Mouse (Mus musculus) liver (tissue): ENCODE measurements around the gene Optn.
A peak's percentile ranks its signal among the peaks of the same experiment; 100 is the strongest.

ENCODE experiments used
- DNase-seq: peaks from one replicate; pipeline ENCODE4 v3.0.0-alpha.2; 2020; ENCODE audit warnings: mixed read lengths

The Optn gene

DNA sequence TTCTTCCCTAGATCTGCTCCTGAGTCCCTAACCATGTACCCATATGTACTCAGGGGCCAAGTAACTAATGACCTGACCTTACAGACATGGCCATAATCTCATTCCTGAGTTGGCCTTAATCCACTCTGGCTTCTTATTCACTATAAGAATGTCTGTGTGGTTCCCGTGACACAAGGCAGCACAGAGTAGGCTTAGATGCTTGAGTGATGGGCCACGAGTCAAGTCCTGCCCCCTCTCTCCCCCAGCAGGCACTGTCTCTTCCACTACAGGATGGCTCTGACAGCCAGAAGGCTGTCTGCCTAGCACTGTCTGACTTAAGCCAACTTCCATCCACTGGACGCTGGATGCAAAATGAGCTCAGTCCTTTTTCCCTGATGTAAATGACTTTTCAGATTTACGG is 3.9 kb downstream of the Optn start:
- DNase-seq: no peak

DNA sequence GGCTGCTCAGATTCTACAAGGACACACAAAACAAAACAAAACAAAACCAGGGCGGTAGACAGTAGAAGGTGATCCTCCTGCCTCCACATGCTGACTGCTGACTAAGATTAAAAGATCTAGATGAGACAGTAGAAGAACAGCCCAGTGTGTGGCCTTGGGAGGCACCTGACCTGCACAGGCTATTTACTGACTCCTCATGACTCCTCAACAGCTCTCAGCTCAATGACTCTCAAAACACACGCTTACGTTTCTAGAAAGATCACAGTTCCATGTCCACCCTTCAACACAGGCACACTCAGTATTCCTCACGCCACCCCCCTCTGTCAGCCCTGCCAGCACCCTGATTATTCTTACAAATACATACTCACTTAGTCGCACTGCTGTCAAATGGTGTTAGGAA is 5.4 kb downstream of the Optn start:
- no peak for DNase-seq

DNA sequence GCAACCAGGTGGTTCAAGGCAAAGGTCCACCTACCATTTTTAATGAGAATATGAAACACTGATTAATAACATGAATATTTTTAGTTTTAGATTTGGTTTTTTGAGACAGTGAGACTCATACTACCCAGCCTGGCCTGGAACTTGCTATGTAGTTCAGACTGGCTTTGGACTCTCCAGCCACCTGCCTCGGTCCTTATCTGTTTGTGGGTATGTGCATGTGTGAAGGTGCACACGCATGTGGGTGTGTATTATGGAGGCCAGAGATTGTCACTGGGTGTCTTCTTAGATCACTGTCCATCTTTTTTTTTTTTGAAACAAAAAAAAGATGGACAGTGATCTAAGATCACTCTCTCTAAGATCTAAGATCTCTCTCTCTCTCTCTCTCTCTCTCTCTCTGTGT is 13.3 kb downstream of the Optn start:
- no peak for DNase-seq

DNA sequence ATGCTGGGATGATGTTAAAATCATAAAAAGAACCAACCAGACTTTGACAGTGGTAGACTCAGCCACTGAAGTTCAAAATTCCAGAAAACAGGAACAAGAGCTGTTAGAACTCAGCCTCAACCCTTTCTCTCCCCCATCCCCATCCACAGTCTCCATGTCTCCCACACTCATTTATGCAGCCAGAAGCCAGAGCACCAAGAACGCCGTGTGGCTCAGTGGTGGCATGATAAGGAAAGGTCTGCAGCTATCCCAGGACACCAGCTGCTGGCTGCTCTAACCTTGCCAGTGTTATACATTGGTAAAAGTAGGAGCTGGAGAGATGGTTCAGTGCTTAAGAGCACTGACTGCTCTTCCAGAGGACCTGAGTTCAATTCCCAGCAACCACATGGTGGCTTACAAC is 16.8 kb downstream of the Optn start:
- DNase-seq: no peak

DNA sequence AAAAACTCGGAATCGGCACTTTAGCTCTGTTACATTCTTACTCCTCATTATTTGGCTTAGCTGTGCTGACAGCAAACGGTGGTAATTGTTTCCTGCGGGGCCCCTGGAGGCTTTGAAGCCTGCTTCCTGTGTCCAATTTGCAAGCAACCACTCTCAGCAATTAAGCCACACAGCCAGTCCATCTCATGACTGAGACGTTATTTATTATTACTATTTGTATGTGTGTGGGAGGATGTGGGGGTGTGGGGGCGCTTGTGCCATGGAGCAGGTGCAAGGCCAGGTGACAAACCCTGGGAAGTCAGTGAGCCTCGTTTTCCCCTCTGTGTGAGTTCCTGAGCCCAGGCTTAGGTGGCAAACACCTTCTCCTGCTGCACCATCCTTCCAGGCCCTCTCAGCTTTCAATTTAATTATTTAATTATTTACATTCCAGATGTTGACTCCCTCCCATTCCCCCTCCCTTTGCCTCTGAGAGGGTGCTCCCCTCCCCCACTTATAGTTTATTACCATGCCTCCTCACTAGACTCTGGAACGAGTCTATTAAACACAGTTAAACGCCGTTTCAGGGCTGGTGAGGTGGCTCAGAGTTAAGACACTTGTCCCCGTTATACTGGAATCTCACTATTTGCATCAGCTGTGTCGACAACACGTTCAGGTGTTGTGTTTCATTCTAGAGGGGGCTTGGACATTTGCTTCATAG is 18.4 kb downstream of the Optn start:
- DNase-seq: no peak

DNA sequence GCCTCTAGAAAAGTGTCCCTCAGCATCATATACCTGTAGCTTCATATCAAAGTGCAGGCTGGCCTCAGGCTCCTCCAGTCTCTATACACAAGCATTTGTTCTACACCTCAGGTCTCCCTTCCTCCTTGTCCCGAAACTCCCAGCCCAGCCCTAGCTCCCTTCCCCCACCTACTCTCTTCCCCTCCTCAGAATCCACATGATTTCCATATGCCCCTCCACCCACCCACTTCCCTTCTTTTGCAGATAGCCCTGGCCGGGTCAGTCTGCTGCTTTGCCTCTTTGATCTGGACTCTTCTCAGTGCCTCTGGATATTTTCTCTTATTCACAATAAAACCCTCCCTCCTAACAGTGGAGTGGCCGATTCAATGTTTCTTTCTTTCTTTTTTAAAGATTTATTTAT is 19.5 kb downstream of the Optn start:
- no peak for DNase-seq

DNA sequence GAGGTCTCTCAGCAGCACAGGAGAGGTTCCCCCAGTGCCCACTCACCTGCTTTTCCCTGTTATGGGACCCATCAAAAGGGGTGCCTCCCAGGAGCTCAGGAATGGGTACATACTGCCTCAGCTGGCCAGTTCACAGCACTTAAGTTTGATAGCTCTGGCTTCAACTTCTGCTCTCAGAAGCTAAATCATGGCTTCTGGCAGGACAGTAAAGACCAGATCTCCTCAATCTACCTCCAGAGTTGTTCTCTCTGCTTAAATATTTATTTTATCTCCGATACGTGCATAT is 20.4 kb downstream of the Optn start:
- no peak for DNase-seq

DNA sequence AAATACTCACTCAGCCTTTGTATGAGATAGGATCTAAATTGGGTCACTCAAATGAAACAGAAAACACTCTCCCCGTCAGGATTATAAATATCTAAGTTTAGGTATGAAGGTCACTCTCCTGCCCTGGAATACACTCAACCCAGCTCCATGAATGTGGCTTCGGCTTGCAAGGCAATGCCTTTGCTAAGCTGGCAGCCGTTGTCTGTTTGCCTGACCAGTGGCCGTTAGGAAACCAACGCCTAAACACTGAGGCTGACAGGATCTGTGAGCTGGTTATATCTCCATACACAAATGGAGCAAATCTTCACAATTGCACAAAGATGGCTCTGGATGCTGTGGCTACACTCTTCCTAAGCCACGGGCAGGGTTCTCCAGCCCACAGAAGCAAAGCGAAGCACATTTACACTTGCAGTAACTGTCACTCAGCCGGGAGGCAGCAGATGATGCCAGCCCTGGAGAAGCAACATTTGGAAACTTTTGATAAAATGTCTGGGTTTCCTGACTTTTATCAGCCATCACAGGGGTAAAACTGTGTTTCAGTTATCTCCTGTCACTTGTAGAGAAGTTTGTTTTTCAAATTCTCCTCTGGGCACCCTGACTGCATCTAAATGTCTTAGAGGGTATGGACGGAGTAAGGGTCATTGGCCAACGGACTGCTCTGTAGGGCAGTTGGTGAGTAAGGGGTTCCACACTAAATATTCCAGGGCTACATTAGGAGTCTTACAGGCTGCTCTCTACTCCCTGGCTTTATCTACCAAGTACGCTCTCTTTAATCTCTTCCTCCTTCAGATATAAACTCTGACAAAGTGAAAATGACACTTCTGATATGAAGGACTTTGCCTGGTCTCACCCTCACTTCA is 21.0 kb downstream of the Optn start:
- DNase-seq: peak; percentile 63

DNA sequence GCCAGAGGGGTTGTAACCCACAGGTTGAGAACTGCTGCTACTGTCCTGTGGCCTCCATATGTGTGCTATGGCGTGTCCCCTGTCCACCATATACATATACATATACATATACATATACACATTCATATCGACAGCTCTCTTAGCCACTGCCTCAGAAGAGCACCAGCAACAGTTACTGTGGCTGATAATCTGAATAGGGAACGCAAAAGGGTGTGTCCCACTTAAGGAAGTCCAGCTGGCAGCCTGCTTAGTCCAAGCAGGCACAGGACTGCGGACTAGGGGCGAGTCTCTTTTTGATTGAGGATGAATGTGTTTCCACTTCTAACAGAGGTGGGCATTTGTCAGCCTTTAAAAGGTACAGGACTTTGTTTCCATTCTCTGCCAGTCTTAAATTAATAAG is 22.0 kb downstream of the Optn start:
- peak; percentile 53 for DNase-seq

DNA sequence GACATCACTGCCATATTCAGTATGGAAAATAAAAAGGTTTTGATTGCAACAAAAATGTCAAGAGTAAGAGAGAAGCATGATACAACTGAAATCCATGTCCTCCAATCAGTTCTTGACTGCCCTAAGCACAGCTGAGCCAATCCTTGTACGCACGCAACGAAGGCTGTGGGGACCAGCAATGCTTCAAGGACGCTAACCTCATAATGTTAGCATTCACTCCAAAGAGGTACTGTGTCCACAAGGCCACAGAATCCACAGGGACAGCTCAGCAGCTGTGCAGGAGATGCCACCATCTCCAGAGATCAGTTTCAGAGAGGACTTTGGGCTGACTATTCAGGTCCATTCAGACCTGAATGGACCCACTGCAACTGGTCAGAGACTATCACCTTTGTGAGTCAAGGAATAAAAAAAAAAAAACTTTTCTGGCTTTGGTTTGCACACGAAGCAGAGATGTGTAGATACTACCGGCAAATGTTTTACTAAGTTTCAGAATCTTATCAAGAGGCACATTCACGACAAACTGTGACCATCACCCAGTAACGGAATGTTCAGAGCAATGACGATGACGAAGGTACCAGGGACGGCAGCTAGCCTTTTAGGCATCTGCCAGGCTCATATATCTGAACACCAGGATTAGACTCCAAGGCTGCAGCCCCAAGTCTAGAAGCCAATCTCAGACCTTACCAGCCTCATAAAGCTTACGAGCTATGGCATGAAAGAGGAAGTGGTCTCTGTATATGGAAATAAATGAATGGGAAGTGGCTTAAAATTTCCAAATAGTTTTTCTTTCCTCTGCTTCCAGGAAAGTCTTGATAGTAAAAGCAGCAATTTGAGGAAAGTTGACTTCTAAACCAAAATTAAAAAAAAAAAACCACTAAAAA is 23.3 kb downstream of the Optn start:
- DNase-seq: no peak

DNA sequence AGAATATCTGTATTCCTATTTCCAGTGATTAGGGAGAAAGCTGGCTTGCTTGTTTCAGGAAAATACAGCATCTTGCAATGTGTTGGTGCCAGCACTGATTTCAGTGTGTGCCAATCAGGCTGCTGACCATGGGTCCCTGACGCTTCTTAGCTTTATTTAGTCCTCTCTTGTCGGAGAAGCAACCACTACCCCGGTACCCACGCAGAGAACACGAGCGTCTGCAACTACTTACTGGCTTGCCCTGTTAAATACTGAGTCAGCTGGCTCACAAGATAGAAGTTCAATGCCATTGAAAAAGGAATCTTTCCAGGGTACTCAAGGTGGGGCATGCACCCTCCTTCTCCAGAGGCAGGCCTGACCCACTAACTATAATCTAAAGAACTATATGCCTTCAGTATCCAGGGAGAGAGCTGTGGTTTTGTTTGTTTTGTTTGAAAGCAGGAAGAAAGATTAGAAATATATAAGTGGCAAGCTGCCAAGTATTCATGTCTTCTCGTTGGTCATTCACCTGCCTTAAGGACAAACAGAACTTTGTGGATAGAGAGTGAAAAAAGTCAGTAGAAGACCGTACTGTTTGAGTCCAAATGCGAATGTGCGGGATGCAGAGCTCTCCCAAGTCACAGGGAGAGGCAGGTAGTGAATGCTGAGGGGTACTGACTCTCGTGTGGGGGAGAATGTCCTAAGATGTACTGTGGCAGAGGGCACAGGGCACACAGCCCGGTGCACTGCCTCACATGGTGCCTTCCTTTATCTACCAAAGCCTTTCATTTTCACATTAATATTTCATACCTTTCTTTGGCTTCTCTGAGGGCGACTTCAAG is 24.3 kb downstream of the Optn start:
- DNase-seq: no peak

DNA sequence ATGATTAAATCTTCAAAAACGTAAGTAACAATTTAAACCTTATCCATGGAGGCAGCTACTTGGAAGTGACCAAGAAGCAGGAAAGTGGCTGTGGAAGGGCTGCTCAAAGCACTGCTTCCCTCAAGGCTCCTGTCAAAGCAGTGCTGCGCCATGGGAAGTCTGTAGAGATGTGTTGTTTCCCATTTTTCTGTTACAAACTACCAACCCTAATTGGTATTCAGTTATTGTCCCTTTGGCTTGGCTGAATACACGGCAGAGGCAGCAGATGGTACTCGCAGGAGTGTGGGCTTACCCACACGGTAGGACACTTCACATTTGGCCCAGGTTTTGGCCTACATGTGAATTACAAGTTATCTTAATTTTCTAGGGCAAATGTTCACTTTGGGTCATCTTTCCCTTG is 25.5 kb downstream of the Optn start:
- DNase-seq: no peak

DNA sequence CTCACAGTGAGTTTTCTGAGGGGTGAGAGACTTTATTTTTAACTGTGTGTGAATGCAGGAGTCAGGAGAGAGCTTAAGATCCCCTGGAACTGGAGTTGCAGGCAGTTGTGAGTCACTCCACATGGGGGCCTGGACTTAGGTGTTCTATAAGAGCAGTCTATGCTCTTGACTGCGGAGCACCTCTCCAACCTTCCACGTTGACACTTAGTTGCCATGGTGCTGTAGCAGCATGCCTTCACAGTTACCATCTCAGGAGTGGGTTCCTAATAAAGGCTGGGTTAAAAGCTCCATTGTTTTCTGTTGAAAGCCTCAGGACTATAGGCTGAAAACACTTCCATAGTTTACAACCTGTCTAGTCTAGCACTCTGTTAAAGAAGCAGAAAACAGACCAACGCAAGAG is 26.5 kb downstream of the Optn start:
- no peak for DNase-seq

DNA sequence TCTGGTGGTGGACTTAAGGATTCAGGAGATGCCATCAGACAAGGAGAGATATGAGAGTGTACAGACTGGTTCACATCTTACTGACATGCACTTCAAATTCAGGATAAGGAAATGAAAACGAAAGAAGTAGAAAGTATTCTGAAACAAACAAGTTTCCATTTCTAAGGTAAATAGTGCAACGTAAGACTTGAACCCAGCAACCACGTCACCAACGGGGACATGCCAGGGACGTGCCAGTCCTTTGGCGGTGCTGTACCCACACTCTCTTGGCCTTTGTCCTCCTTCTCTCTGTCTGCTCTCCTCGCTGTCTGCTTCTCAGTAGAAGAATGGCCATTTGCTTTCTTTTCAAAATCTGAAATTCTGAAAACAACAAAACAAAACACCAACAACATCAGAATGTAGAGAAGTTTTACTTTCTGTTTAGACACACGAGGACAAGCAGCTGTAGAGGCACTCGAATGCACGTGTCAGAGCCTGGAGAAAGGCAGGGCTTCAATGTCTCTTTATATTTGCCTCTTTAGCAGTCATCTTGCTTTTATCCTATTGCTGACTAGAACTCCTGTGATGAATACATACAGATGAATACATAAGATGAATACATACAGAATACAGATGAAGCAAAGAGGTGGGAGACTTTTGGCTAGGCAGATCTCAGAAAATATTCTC is 27.3 kb downstream of the Optn start:
- no peak for DNase-seq

DNA sequence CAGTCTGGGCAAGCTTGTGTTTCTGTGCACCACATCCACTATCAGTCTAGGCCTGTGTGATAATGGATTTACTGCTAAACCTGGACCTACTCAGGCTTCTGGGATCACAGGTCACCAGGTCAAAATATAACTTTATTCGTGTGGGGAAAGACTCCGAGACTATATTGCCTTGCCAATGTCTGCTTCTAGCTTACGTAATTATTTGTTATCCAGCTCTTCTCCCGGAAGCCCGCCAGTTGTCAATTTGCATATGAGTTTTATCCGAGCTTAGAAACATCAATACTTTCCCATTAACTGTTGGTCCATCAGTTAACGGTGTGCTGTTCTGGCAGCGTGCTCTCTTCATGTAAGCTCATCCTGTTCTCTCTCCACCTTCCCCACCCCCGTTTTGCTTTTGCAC is 28.6 kb downstream of the Optn start:
- DNase-seq: no peak

DNA sequence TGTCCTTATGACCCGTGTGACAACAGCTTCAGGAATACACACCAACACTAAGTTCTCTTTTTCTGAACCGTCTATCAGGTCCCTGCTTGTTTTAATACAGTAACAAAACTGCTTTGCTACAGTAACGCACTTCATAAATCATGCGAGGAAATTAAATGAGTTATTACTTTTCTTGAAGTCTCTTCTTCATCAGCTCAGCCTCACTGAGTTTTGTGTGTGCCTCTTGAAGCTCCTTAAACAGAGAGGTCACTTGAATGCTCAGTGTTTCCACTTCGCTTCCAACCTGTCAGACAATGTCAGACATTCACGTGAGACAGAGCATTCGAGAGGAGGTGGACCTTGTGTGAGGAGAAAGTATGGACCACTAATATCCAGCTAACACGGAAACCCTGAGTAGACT is 29.1 kb downstream of the Optn start:
- no peak for DNase-seq

DNA sequence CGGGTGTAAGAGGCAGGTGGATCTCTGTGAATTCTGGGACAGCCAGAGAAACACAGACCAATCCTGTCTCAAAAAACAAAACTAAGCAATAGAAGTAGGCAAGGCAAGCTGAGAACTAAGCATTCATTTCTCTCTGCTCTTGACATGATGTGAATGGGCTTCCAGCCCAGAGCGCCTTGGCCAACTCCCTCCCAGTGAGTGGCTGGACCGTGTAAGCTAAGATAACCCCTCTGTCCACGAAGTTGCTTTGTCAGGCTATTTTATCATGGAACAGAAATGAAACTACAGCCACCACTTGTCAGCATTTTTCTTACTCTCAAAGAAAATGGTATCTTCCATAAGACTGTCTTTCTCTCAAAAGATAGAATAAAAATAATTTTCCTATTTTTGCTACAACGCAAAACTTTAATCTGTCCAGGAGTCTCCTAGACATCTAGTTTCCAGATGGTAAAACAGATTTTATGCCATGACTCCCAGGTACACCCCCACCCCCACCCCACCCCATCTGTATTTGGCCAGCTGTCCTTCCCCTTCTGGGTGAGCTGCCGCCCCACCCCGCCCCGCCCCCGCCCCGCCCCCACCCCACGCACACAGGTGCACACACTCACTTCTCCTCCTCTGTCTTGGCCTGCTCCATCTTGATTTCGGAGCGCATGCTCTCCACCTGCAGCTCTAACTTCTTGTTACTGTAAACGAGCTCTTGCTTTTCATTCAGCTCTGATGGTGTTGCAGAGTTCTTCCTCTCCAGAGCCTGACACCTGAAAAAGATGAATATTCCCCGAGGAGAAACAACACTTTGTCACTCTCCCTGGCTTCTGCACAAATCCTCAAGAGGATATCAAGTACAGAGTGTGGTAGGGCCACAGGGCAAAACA is 30.1 kb downstream of the Optn start:
- DNase-seq: peak; percentile 34

DNA sequence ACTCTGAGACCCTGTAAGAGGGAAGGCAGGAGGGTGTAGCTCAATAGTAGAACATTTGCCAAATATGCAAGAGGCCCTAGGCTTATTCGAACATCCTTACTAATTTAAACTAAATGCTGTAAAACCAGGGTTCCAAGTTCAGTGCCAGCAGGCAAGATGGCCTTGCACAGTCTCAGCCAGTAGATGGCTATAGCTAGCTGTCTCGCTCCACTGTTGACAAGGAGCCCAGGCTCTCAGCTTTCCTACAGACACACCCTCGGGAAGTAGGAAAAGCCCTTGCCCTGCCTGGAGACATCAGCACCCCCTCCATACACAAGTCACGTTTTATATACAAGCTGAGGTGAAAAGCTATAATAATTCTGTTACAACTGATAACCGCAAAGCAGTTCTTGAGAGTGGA is 31.2 kb downstream of the Optn start:
- no peak for DNase-seq

DNA sequence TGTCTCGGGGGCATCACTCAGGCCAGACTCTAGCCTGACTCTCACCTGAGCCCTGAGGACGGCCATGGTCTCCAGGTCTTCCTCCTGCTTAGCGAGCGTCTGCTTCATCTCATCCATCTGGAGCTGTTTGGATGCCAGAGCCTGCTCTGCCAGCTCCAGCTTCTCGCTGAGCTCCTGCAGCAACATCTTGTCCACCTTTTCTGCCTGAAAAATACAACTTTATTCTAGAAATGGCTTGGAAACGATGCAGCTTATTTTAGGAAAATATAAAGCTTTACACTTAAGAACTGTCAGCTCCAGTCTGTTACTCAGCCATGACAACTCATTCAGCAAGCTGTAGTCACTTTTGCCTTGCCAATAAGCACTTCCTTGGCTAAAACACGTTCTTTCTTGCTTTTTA is 32.6 kb downstream of the Optn start:
- DNase-seq: no peak

DNA sequence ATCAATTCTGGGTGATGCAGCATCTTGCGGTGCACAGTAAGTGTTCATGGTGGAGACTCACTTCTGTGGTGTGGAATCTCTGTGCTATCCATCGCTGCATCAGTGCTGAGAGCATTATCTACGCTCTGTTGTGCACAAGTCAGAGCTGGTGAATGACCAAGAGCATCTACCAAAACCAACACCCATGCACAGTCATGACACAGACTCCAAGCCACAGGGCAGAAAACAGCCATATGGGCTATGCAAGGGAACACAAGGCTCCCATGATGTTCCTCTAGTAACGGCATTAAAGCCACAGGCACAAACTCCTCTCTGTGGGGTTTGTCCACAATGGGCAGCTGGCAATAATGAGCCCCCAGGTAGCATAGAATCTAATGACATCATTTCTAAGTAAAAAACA is 34.0 kb downstream of the Optn start:
- no peak for DNase-seq

DNA sequence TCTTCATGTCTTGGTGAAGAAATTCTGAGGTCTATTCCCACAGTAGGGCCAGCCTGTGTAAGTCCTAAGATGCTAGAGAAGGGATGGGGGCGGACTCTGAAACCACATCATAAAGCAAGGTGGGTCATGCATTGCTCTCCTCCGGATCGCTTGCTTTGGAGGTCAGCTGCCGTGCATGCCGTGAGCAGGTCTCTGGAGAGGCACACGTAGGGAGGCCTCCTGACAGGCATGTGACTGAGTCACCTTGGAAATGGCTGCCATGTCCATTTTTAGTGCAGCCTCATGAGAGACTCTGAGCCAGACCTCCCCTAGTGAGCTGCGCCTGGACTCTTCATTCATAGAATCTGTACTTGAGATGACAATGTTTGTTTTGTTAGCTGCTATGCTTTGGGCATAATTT is 35.8 kb downstream of the Optn start:
- no peak for DNase-seq
